Mouse (Mus musculus) hindbrain, postnatal 0 days (tissue): ENCODE measurements at regions not wholly inside any gene's neighbourhood (a gene's known extent, or its start where the extent isn't known, plus 50 kb on each side); places are given as distances from the start of the nearest gene placed in this dataset.

Experiments used
- ATAC-seq: fragments of 200-750 bp; cut with Nextera tagmentation; 2 replicates; pipeline ENCODE4 v1.8.0; 2017; ENCODE audit warnings: mild to moderate bottlenecking, moderate TSS enrichment, moderate library complexity
- DNase-seq: peaks from one replicate; pipeline ENCODE4 v3.0.0-alpha.2; 2015; ENCODE audit warnings: low spot score
- H3K27ac ChIP-seq: fragments of 300-500 bp; sonication (generic); 2 replicates; pipeline ENCODE4 v1.5.1; 2014; ENCODE audit warnings: mild to moderate bottlenecking
- H3K27me3 ChIP-seq: fragments of 300-500 bp; sonication (generic); 2 replicates; pipeline ENCODE4 v1.6.1; 2014; ENCODE audit warnings: low read length, mixed read lengths; ENCODE audit not compliant: insufficient read depth
- H3K36me3 ChIP-seq: fragments of 300-500 bp; sonication (generic); 2 replicates; pipeline ENCODE4 v1.6.1; 2014; ENCODE audit warnings: low read length, mixed read lengths; ENCODE audit not compliant: insufficient read depth
- H3K4me1 ChIP-seq: fragments of 300-500 bp; sonication (generic); 2 replicates; pipeline ENCODE4 v1.6.1; 2014; ENCODE audit warnings: antibody characterized with exemption, low read length, mixed read lengths; ENCODE audit not compliant: insufficient read depth
- H3K4me2 ChIP-seq: fragments of 300-500 bp; sonication (generic); 2 replicates; pipeline ENCODE4 v1.6.1; 2014; ENCODE audit warnings: low read depth, mild to moderate bottlenecking, low read length, moderate library complexity, mixed read lengths
- H3K4me3 ChIP-seq: fragments of 300-500 bp; sonication (generic); 2 replicates; pipeline ENCODE4 v1.5.1; 2014; ENCODE audit warnings: low read length
- H3K9ac ChIP-seq: fragments of 300-500 bp; sonication (generic); replicated peaks from 2 replicates; pipeline ENCODE4 v1.6.1; 2014; ENCODE audit warnings: mild to moderate bottlenecking, low read length, moderate library complexity, mixed read lengths
- H3K9me3 ChIP-seq: fragments of 300-500 bp; sonication (generic); 2 replicates; pipeline ENCODE4 v1.6.1; 2016; ENCODE audit warnings: low read length, mixed read lengths
- CTCF ChIP-seq: IDR thresholded peaks from 2 replicates; pipeline ENCODE4 v1.5.1; 2016; ENCODE audit warnings: antibody characterized with exemption, control low read depth, low read depth
- WGBS: fragments of 180-500 bp; shearing (Covaris S2); extraction: QIAGEN DNeasy Blood & Tissue Kit; methylation state at CpG from one replicate; pipeline ENCODE4 v1.1.7; 2014; 5-methylcytosine and 5-hydroxymethylcytosine counted together

DNA sequence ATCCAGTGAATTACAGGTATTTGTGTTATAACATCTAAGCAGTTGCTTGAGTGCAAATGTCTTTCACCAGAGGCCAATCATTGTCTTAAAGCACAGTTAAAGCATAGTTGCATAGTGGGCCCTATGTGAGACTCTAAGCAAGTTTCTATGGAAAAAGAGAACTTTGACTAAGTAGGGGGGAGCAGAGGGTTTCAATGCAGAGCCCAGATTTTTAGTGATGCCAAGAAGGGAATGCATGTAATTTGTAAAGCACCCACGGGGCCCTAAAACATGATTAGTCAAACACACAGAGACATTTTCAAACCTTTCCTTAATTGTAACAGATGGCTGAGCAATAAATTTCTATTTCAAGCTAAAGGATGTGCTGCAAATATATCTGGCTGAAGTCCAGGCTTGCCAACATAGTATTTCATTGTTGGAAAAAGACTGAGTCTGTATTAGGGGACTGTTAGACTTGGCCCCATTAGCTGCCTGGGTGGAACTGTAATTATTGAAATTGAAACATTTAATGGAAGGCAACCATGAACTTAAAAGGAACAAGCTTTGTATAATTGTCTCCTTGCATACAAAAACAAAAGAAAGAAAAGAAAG lies 107.6 kb upstream of the Smc2 start:
- Histone ChIP-seq H3K36me3 (no peaks in the 10 kb centered on the region), H3K4me2 (no peak overlapping the region), H3K27me3 (no peaks in the 10 kb centered on the region), H3K9me3 (no peaks in the 10 kb centered on the region), H3K27ac (no peak overlapping the region), H3K4me1 (no peaks in the 10 kb centered on the region), H3K4me3 (no peak overlapping the region), H3K9ac (no peak overlapping the region)
- WGBS = 34% methylated on average over 1 of the region's 1 CpGs
- no peak for TF ChIP-seq CTCF
- DNase-seq (peak; percentile 33), ATAC-seq (no peak)

DNA sequence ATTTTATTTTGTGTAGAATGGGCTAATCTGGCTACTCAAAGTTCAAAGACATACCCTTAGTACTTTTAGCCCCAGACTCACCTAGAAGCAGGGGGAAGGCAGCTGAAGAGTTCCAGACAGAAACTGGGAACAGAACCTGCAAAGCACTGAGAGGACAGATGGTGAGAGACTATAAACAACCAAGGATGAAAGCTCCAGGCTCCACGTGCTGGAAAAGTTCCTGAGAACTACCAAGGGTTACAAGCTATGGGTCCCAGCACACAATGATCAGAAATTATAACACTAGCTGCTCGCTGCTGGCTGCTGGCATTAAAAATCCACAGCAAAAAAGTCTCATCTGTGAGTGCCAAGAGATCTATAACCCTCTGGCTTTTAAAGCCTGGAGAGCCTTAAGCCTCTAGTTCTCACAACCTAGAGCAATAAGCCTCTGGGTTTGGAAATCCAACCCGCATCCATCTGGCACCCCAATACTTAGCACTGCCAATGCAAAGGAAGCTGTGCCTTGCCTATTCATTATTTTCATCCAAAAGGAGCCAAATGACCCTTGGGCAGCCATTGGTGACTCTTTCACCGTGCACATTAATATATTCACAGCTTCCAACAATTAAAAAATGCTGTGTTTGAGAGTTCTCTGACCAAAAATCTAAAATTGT lies 102.6 kb upstream of the Smc2 start:
- no peaks in the 10 kb centered on the region for H3K27me3 ChIP-seq
- H3K4me3 ChIP-seq = no peak overlapping the region
- H3K4me1 ChIP-seq = no peaks in the 10 kb centered on the region
- ATAC-seq (no peak), DNase-seq (peak; percentile 3)
- H3K36me3 ChIP-seq = no peaks in the 10 kb centered on the region
- no peaks in the 10 kb centered on the region for H3K9me3 ChIP-seq
- no peak overlapping the region for H3K27ac ChIP-seq
- H3K4me2 ChIP-seq = no peak overlapping the region
- WGBS = 64% methylated on average over 4 of the region's 4 CpGs
- no peak for TF ChIP-seq CTCF
- H3K9ac ChIP-seq = no peak overlapping the region

- Histone ChIP-seq H3K4me2 (no peak overlapping the region), H3K4me3 (no peak overlapping the region), H3K27ac (no peak overlapping the region), H3K27me3 (no peaks in the 10 kb centered on the region), H3K4me1 (no peaks in the 10 kb centered on the region), H3K36me3 (no peaks in the 10 kb centered on the region), H3K9me3 (no peaks in the 10 kb centered on the region), H3K9ac (no peak overlapping the region)
- ATAC-seq = no peak
- no peak for TF ChIP-seq CTCF
- no peak for DNase-seq
Observed at GRCm38 (mm10) chr4:52341245-52341644, 97.8 kb upstream of the Smc2 start.

DNA sequence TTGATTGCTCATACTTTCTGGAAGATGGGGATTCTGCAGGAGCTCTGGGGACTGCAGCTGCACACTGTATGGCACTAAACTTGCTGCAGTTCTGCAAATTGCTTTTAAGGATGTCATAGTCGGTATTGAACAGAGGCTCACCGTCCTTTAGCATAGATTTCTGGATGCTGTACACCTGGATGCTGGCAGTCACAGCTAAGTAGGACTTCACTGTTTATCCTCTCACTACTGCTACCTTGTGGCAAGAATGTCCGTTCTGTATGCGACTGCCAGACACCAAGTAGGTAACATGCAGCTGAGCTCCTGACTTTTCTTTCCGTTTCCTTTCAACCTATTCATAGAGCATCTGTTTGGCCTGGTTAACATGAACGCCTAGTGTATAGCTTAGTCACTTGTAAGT lies 77.3 kb upstream of the Smc2 start:
- ATAC-seq (no peak), DNase-seq (peak; percentile 11)
- 75% methylated on average over 6 of the region's 6 CpGs for WGBS
- Histone ChIP-seq H3K4me3 (no peak overlapping the region), H3K36me3 (no peaks in the 10 kb centered on the region), H3K9me3 (no peaks in the 10 kb centered on the region), H3K27ac (no peak overlapping the region), H3K9ac (no peak overlapping the region), H3K27me3 (no peaks in the 10 kb centered on the region), H3K4me1 (no peaks in the 10 kb centered on the region), H3K4me2 (no peak overlapping the region)
- TF ChIP-seq CTCF = peak; percentile 51

DNA sequence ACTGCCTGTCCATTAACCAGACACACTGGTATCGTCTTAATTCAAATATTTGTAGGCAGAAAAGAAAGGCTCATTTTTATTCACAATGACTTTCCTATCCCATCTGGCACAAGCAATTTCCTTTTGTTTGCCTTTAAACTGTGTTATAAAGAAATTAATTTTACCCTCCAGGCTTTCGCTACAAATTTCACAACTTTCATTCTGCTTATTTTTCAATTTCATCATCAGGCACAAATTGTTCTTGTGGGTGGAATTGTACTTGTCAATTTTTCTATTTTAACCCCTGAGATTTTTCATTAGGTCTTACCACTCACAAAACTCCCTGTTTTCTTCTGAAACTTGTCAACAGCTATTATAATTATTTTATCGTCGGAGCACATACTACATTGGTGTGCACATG lies 73.2 kb upstream of the Smc2 start:
- no peak overlapping the region for H3K4me2 ChIP-seq
- H3K9me3 ChIP-seq = no peaks in the 10 kb centered on the region
- no peak for DNase-seq
- no peaks in the 10 kb centered on the region for H3K4me1 ChIP-seq
- no peak for ATAC-seq
- H3K36me3 ChIP-seq = no peaks in the 10 kb centered on the region
- WGBS = 74% methylated on average over 4 of the region's 4 CpGs
- no peak overlapping the region for H3K27ac ChIP-seq
- H3K4me3 ChIP-seq = no peak overlapping the region
- no peak overlapping the region for H3K9ac ChIP-seq
- H3K27me3 ChIP-seq = no peaks in the 10 kb centered on the region
- TF ChIP-seq CTCF = no peak

- no peak for TF ChIP-seq CTCF
- Histone ChIP-seq H3K4me1 (no peaks in the 10 kb centered on the region), H3K27ac (no peak overlapping the region), H3K27me3 (no peaks in the 10 kb centered on the region), H3K36me3 (no peaks in the 10 kb centered on the region), H3K9ac (no peak overlapping the region), H3K4me3 (no peak overlapping the region), H3K4me2 (no peak overlapping the region), H3K9me3 (no peaks in the 10 kb centered on the region)
- ATAC-seq = no peak
- WGBS = 91% methylated on average over 3 of the region's 3 CpGs
- DNase-seq = no peak
Observed at GRCm38 (mm10) chr4:52368527-52368926, 70.5 kb upstream of the Smc2 start.
